17 mouse cellular contexts compared by ENCODE assay signal in the genomic region with DNA sequence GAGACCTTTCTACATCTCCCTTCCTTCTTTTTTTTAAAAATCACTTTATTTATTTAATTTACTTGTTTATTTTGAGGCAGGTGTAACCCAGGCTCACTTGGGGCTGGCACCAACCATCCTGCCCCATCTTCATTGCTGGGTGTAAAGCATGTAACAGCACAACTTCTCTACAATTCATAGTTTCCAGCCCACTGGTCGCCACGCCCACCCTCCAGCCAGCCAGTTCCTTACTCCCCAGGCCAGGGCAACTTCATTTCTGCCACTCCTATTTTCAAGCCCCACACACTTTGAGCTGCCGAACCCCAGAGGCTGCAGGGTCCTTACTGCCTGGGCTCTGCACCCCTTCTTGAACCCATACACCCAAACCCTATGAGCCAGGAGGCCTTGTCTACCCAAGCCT. TPM values are rescaled to one million over a fixed set of nuclear protein-coding genes. Genes with fewer than 3 reads are reported as not detected.
A peak's percentile ranks its signal among the peaks of the same experiment; 100 is the strongest.
DNase-seq lines count a peak whose midpoint lies in the region; ATAC-seq and TF ChIP-seq lines count a peak whose summit lies in the region.
"Had no signal": no experiment of that assay in that cellular context is flagged by ENCODE, and none has a peak within 500 bp of the region (broad histone marks: within the 10 kb centered on the region; RNA-seq: fewer than 3 reads in every experiment).

No protein-coding gene starts in this region.

- H3K27me3 ChIP-seq in midbrain, embryonic 10.5 days (ENCODE audit: low read depth, poor library complexity, severe bottlenecking), result peaks cover 55% of the 10 kb centered on the region
- H3K27me3 ChIP-seq in midbrain, postnatal 0 days (ENCODE audit: insufficient read depth, low read length), result 0 out of 2 replicates have a peak, but pooled peaks cover 17% of the 10 kb centered on the region

- H3K4me3 ChIP-seq in gastrocnemius, adult 2 months, result peak overlapping the region; percentile 79
- 0 out of 2 replicates have a peak overlapping the region, but pooled peaks have one; percentile 36 for H3K4me3 ChIP-seq in midbrain, embryonic 10.5 days
- H3K4me3 ChIP-seq in midbrain, postnatal 0 days (ENCODE audit: low read depth, low read length), result no peak overlapping the region
- H3K4me3 ChIP-seq: embryonic facial prominence, embryonic 12.5 days; forebrain, embryonic 12.5 days had no signal

- H3K4me1 ChIP-seq in midbrain, embryonic 10.5 days, result peaks cover 22% of the 10 kb centered on the region
- H3K4me1 ChIP-seq in midbrain, postnatal 0 days (ENCODE audit: insufficient read depth, low read length), result peaks cover 4% of the 10 kb centered on the region; the same call in 1 of the 2 replicates

- no peak overlapping the region for H3K4me2 ChIP-seq in midbrain, postnatal 0 days (ENCODE audit: low read depth, low read length, poor library complexity, severe bottlenecking)

- no peak for ATAC-seq in midbrain, postnatal 0 days (ENCODE audit: low FRiP score)

- peak; percentile 29 for DNase-seq in gastrocnemius, adult 2 months
- no peak for DNase-seq in gastrocnemius, adult 8-10 months (ENCODE audit: low spot score in 2 of 2)
- DNase-seq in midbrain, embryonic 10.5 days (ENCODE audit: low spot score), result no peak
- no peak for DNase-seq in midbrain, postnatal 0 days (ENCODE audit: low spot score)
- DNase-seq in B cell, adult 2 months, result peak; percentile 32 to 46
- DNase-seq in adrenal gland, postnatal 36 days, result no peak
- no peak for DNase-seq in thymus, adult 18-20 months
- DNase-seq: cerebellum, adult 11-12 months had no signal

- H3K9me3 ChIP-seq in midbrain, embryonic 10.5 days (replicated peaks), result no peaks in the 10 kb centered on the region
- H3K9me3 ChIP-seq in midbrain, postnatal 0 days (ENCODE audit: low read length), result no peaks in the 10 kb centered on the region
- H3K9me3 ChIP-seq: embryonic facial prominence, embryonic 10.5 days; embryonic facial prominence, embryonic 12.5 days had no signal

- no peak overlapping the region for H3K9ac ChIP-seq in midbrain, postnatal 0 days (replicated peaks; ENCODE audit: low read length, poor library complexity, severe bottlenecking)
- H3K9ac ChIP-seq: embryonic facial prominence, embryonic 12.5 days; forebrain, postnatal 0 days had no signal

- intact Hi-C loops in gastrocnemius, adult 2 months (cut with DNase I), result loop anchor here (5.0 kb wide), 1 partner anchor 41 kb away; no protein-coding TSS in a partner anchor

- 65% methylated on average over 3 of the region's 3 CpGs for WGBS in midbrain, embryonic 10.5 days
- WGBS in midbrain, postnatal 0 days, result 76% methylated on average over 3 of the region's 3 CpGs

- H3K27ac ChIP-seq in gastrocnemius, adult 2 months, result peak overlapping the region; percentile 99
- H3K27ac ChIP-seq in midbrain, embryonic 10.5 days (replicated peaks), result no peak overlapping the region
- no peak overlapping the region for H3K27ac ChIP-seq in midbrain, postnatal 0 days (ENCODE audit: low read depth, low read length)
- H3K27ac ChIP-seq: embryonic facial prominence, embryonic 10.5 days; embryonic facial prominence, embryonic 12.5 days; forebrain, embryonic 12.5 days had no signal

- no peaks in the 10 kb centered on the region for H3K36me3 ChIP-seq in midbrain, embryonic 10.5 days
- H3K36me3 ChIP-seq in midbrain, postnatal 0 days (ENCODE audit: insufficient read depth, low read length), result no peaks in the 10 kb centered on the region
- H3K36me3 ChIP-seq: embryonic facial prominence, embryonic 10.5 days; embryonic facial prominence, embryonic 12.5 days; forebrain, embryonic 12.5 days had no signal

- TF ChIP-seq CTCF in gastrocnemius, adult 2 months (IDR thresholded peaks at IDR 0.05), result no peak
- TF ChIP-seq CTCF in midbrain, postnatal 0 days (IDR thresholded peaks at IDR 0.05), result no peak

RNA-seq across cellular contexts. Expression of a gene that starts 3.5 kb away (rescaled TPM):
- 1,000 to 10,000 TPM; 2,660 to 4,973 TPM for total RNA-seq in gastrocnemius, adult 2 months (2021)
- 1,000 to 10,000 TPM; 5,017 to 5,674 (median 5,484) TPM for total RNA-seq in gastrocnemius, adult 8-10 months (2022)
- polyA plus RNA-seq in midbrain, embryonic 10.5 days (2016; fragmentation: Nextera tagmentation; extraction: Ambion mirVana), result 0.05 and 0.20 TPM in 2 replicates
- 0.27 and 0.38 TPM in 2 replicates for total RNA-seq in midbrain, postnatal 0 days (2014; rRNA removed)
- polyA plus RNA-seq in midbrain, postnatal 0 days (2015; fragmentation: Nextera tagmentation; extraction: Ambion mirVana), result 0.28 and 0.34 TPM in 2 replicates
- not detected for total RNA-seq in adrenal gland, postnatal 36 days (2021)
- total RNA-seq: adrenal gland, postnatal 25 days; MEL had no signal
- polyA plus RNA-seq: adrenal gland, adult 2 months; C2C12 had no signal

RNA-seq across cellular contexts. Expression of a gene that starts 10.9 kb away (rescaled TPM):
- under 1 TPM in 1 of 2 experiments, not detected in 1; 0.08 TPM for total RNA-seq in gastrocnemius, adult 2 months (2021)
- total RNA-seq in gastrocnemius, adult 8-10 months (2022), result not detected
- not detected in 2 replicates for polyA plus RNA-seq in midbrain, embryonic 10.5 days (2016; fragmentation: Nextera tagmentation; extraction: Ambion mirVana)
- total RNA-seq in midbrain, postnatal 0 days (2014; rRNA removed), result 0.19 TPM in 1 of 2 replicates, not detected in the other
- 0.14 TPM in 1 of 2 replicates, not detected in the other for polyA plus RNA-seq in midbrain, postnatal 0 days (2015; fragmentation: Nextera tagmentation; extraction: Ambion mirVana)
- under 1 TPM; 0.30 to 0.49 TPM for total RNA-seq in adrenal gland, postnatal 36 days (2021)
- polyA plus RNA-seq: embryonic facial prominence, embryonic 10.5 days; embryonic facial prominence, embryonic 12.5 days; forebrain, embryonic 12.5 days; forebrain, embryonic 14.5 days; forebrain, postnatal 0 days had no signal

RNA-seq across cellular contexts. Expression of a gene that starts 24.6 kb away (rescaled TPM):
- 1 to 10 TPM; 2.4 to 5.5 TPM for total RNA-seq in gastrocnemius, adult 2 months (2021)
- 1 to 10 TPM; 3.4 to 5.4 (median 4.4) TPM for total RNA-seq in gastrocnemius, adult 8-10 months (2022)
- 20.5 and 27.6 TPM in 2 replicates for polyA plus RNA-seq in midbrain, embryonic 10.5 days (2016; fragmentation: Nextera tagmentation; extraction: Ambion mirVana)
- total RNA-seq in midbrain, postnatal 0 days (2014; rRNA removed), result 18.5 and 19.3 TPM in 2 replicates
- 23.8 and 27.7 TPM in 2 replicates for polyA plus RNA-seq in midbrain, postnatal 0 days (2015; fragmentation: Nextera tagmentation; extraction: Ambion mirVana)
- 1 to 10 TPM; 8.5 to 9.5 TPM for total RNA-seq in adrenal gland, postnatal 36 days (2021)

RNA-seq across cellular contexts. Expression of a gene that starts 24.7 kb away (rescaled TPM):
- total RNA-seq in gastrocnemius, adult 2 months (2021), result 10 to 100 TPM; 43.6 to 52.2 TPM
- total RNA-seq in gastrocnemius, adult 8-10 months (2022), result 10 to 100 TPM; 48.6 to 53.7 (median 51.8) TPM
- polyA plus RNA-seq in midbrain, embryonic 10.5 days (2016; fragmentation: Nextera tagmentation; extraction: Ambion mirVana), result 104 and 108 TPM in 2 replicates
- 247 and 273 TPM in 2 replicates for total RNA-seq in midbrain, postnatal 0 days (2014; rRNA removed)
- polyA plus RNA-seq in midbrain, postnatal 0 days (2015; fragmentation: Nextera tagmentation; extraction: Ambion mirVana), result 150 and 154 TPM in 2 replicates
- total RNA-seq in adrenal gland, postnatal 36 days (2021), result 10 to 100 TPM; 91.2 to 99.2 TPM

RNA-seq across cellular contexts. Expression of a gene that starts 27.7 kb away (rescaled TPM):
- 1 to 10 TPM; 4.1 to 5.1 TPM for total RNA-seq in gastrocnemius, adult 2 months (2021)
- 1 to 10 TPM; 4.6 to 5.9 (median 5.4) TPM for total RNA-seq in gastrocnemius, adult 8-10 months (2022)
- polyA plus RNA-seq in midbrain, embryonic 10.5 days (2016; fragmentation: Nextera tagmentation; extraction: Ambion mirVana), result 168 and 179 TPM in 2 replicates
- total RNA-seq in midbrain, postnatal 0 days (2014; rRNA removed), result 12.9 and 17.5 TPM in 2 replicates
- 8.8 and 9.6 TPM in 2 replicates for polyA plus RNA-seq in midbrain, postnatal 0 days (2015; fragmentation: Nextera tagmentation; extraction: Ambion mirVana)
- total RNA-seq in adrenal gland, postnatal 36 days (2021), result 10 to 100 TPM; 12.6 to 17.0 TPM

Comparison
In these comparisons a context has a peak if more than half of its experiments do, and no peak if none do; other contexts are left out.
1. DNase-seq: peak in gastrocnemius, adult 2 months (single experiment) and B cell, adult 2 months (2 of 2); none in gastrocnemius, adult 8-10 months (0 of 2), midbrain, embryonic 10.5 days (single experiment), midbrain, postnatal 0 days (single experiment), adrenal gland, postnatal 36 days (0 of 2) and thymus, adult 18-20 months (0 of 2).
2. RNA of a gene that starts 3.5 kb away (total RNA-seq): 5,017 to 5,674 TPM in gastrocnemius, adult 8-10 months and 2,660 to 4,973 TPM in gastrocnemius, adult 2 months; 0.27 to 0.38 TPM in midbrain, postnatal 0 days and not detected in adrenal gland, postnatal 36 days; every median in the first group is over 1,000 times any median in the second.